Mouse (Mus musculus): ENCODE measurements around the gene Nenf. TPM values are rescaled to one million over a fixed set of nuclear protein-coding genes. Genes with fewer than 3 reads are reported as not detected.

The Nenf gene
- polyA plus RNA-seq, 1 experiment = 146 TPM

- Histone ChIP-seq H3K27me3 (replicated peaks; ENCODE audit: control insufficient read depth, insufficient read depth, low read length) (no peaks in the 10 kb centered on the region), H3K36me3 (ENCODE audit: control insufficient read depth, insufficient read depth, low read length) (no peaks in the 10 kb centered on the region), H3K27ac (ENCODE audit: insufficient read depth, low read depth, low read length) (no peak overlapping the region), H3K4me1 (ENCODE audit: control insufficient read depth, insufficient read depth, low read length) (0 out of 2 replicates have a peak, but pooled peaks cover 4% of the 10 kb centered on the region), H3K4me3 (ENCODE audit: insufficient read depth, low read depth, low read length) (no peak overlapping the region)
- no peak for TF ChIP-seq POLR2A (IDR thresholded peaks at IDR 0.05; ENCODE audit: low read depth, low read length)
- DNase-seq = no peak
- 93% methylated on average over 4 of the region's 4 CpGs for WGBS
Measured at GRCm38 (mm10) chr1:191298304-191298703, 19.7 kb downstream of the Nenf start.

GRCm38 (mm10) chr1:191296445-191296844, 21.5 kb downstream of the Nenf start:
- WGBS = 62% methylated on average over 5 of the region's 5 CpGs
- peak; percentile 76 for DNase-seq
- no peaks in the 10 kb centered on the region for H3K27me3 ChIP-seq (replicated peaks; ENCODE audit: control insufficient read depth, insufficient read depth, low read length)

GRCm38 (mm10) chr1:191295784-191296183, 22.2 kb downstream of the Nenf start:
- Histone ChIP-seq H3K36me3 (ENCODE audit: control insufficient read depth, insufficient read depth, low read length) (no peaks in the 10 kb centered on the region), H3K4me3 (ENCODE audit: insufficient read depth, low read depth, low read length) (no peak overlapping the region), H3K27me3 (replicated peaks; ENCODE audit: control insufficient read depth, insufficient read depth, low read length) (no peaks in the 10 kb centered on the region), H3K4me1 (ENCODE audit: control insufficient read depth, insufficient read depth, low read length) (0 out of 2 replicates have a peak, but pooled peaks cover 4% of the 10 kb centered on the region), H3K27ac (ENCODE audit: insufficient read depth, low read depth, low read length) (no peak overlapping the region)
- WGBS = 50% methylated on average over 3 of the region's 3 CpGs
- TF ChIP-seq CTCF (conservative IDR thresholded peaks at IDR 0.05; ENCODE audit: insufficient read depth, insufficient read length, low read depth, low read length) (no peak), POLR2A (IDR thresholded peaks at IDR 0.05; ENCODE audit: low read depth, low read length) (no peak)
- no peak for DNase-seq

More at GRCm38 (mm10) chr1:191296445-191296844, 21.5 kb downstream of the Nenf start:
- Histone ChIP-seq H3K27ac (ENCODE audit: insufficient read depth, low read depth, low read length) (no peak overlapping the region), H3K36me3 (ENCODE audit: control insufficient read depth, insufficient read depth, low read length) (no peaks in the 10 kb centered on the region), H3K4me3 (ENCODE audit: insufficient read depth, low read depth, low read length) (no peak overlapping the region), H3K4me1 (ENCODE audit: control insufficient read depth, insufficient read depth, low read length) (0 out of 2 replicates have a peak, but pooled peaks cover 4% of the 10 kb centered on the region)
- no peak for TF ChIP-seq POLR2A (IDR thresholded peaks at IDR 0.05; ENCODE audit: low read depth, low read length)
- TF ChIP-seq CTCF (conservative IDR thresholded peaks at IDR 0.05; ENCODE audit: insufficient read depth, insufficient read length, low read depth, low read length) = no peak

GRCm38 (mm10) chr1:191293996-191294795, 23.8 kb downstream of the Nenf start:
- Histone ChIP-seq H3K4me1 (ENCODE audit: control insufficient read depth, insufficient read depth, low read length) (0 out of 2 replicates have a peak, but pooled peaks cover 4% of the 10 kb centered on the region), H3K36me3 (ENCODE audit: control insufficient read depth, insufficient read depth, low read length) (no peaks in the 10 kb centered on the region), H3K4me3 (ENCODE audit: insufficient read depth, low read depth, low read length) (no peak overlapping the region), H3K27ac (ENCODE audit: insufficient read depth, low read depth, low read length) (no peak overlapping the region), H3K27me3 (replicated peaks; ENCODE audit: control insufficient read depth, insufficient read depth, low read length) (no peaks in the 10 kb centered on the region)
- no peak for DNase-seq
- WGBS = 58% methylated on average over 9 of the region's 9 CpGs
- TF ChIP-seq CTCF (conservative IDR thresholded peaks at IDR 0.05; ENCODE audit: insufficient read depth, insufficient read length, low read depth, low read length) (no peak), POLR2A (IDR thresholded peaks at IDR 0.05; ENCODE audit: low read depth, low read length) (no peak)

- no peak overlapping the region for H3K27ac ChIP-seq (ENCODE audit: insufficient read depth, low read depth, low read length)
- H3K36me3 ChIP-seq (ENCODE audit: control insufficient read depth, insufficient read depth, low read length) = no peaks in the 10 kb centered on the region
- TF ChIP-seq CTCF (conservative IDR thresholded peaks at IDR 0.05; ENCODE audit: insufficient read depth, insufficient read length, low read depth, low read length) = no peak
- TF ChIP-seq POLR2A (IDR thresholded peaks at IDR 0.05; ENCODE audit: low read depth, low read length) = no peak
- H3K4me1 ChIP-seq (ENCODE audit: control insufficient read depth, insufficient read depth, low read length) = 0 out of 2 replicates have a peak, but pooled peaks cover 4% of the 10 kb centered on the region
- WGBS = 92% methylated on average over 2 of the region's 2 CpGs
- H3K27me3 ChIP-seq (replicated peaks; ENCODE audit: control insufficient read depth, insufficient read depth, low read length) = no peaks in the 10 kb centered on the region
- no peak overlapping the region for H3K4me3 ChIP-seq (ENCODE audit: insufficient read depth, low read depth, low read length)
- no peak for DNase-seq
Measured at GRCm38 (mm10) chr1:191293051-191293450, 24.9 kb downstream of the Nenf start.

GRCm38 (mm10) chr1:191292348-191292747, 25.6 kb downstream of the Nenf start:
- Histone ChIP-seq H3K36me3 (ENCODE audit: control insufficient read depth, insufficient read depth, low read length) (no peaks in the 10 kb centered on the region), H3K4me1 (ENCODE audit: control insufficient read depth, insufficient read depth, low read length) (0 out of 2 replicates have a peak, but pooled peaks cover 4% of the 10 kb centered on the region), H3K27me3 (replicated peaks; ENCODE audit: control insufficient read depth, insufficient read depth, low read length) (no peaks in the 10 kb centered on the region), H3K4me3 (ENCODE audit: insufficient read depth, low read depth, low read length) (no peak overlapping the region), H3K27ac (ENCODE audit: insufficient read depth, low read depth, low read length) (no peak overlapping the region)
- TF ChIP-seq POLR2A (IDR thresholded peaks at IDR 0.05; ENCODE audit: low read depth, low read length) (no peak), CTCF (conservative IDR thresholded peaks at IDR 0.05; ENCODE audit: insufficient read depth, insufficient read length, low read depth, low read length) (no peak)
- WGBS = 40% methylated on average over 5 of the region's 5 CpGs
- DNase-seq = peak; percentile 86

GRCm38 (mm10) chr1:191288762-191289161, 29.2 kb downstream of the Nenf start:
- 51% methylated on average over 8 of the region's 8 CpGs for WGBS
- H3K27me3 ChIP-seq (replicated peaks; ENCODE audit: control insufficient read depth, insufficient read depth, low read length) = no peaks in the 10 kb centered on the region
- DNase-seq = peak; percentile 48

More at GRCm38 (mm10) chr1:191288762-191289161, 29.2 kb downstream of the Nenf start:
- Histone ChIP-seq H3K27ac (ENCODE audit: insufficient read depth, low read depth, low read length) (no peak overlapping the region), H3K36me3 (ENCODE audit: control insufficient read depth, insufficient read depth, low read length) (no peaks in the 10 kb centered on the region), H3K4me3 (ENCODE audit: insufficient read depth, low read depth, low read length) (no peak overlapping the region), H3K4me1 (ENCODE audit: control insufficient read depth, insufficient read depth, low read length) (no peaks in the 10 kb centered on the region)
- TF ChIP-seq POLR2A (IDR thresholded peaks at IDR 0.05; ENCODE audit: low read depth, low read length) = no peak
- peak; percentile 68 for TF ChIP-seq CTCF (conservative IDR thresholded peaks at IDR 0.05; ENCODE audit: insufficient read depth, insufficient read length, low read depth, low read length)

Data from kidney, adult 2 months (tissue).